Mouse (Mus musculus) neural tube, embryonic 15.5 days (tissue): ENCODE measurements around the gene Mphosph9. TPM values are rescaled to one million over a fixed set of nuclear protein-coding genes. Genes with fewer than 3 reads are reported as not detected.
A peak's percentile ranks its signal among the peaks of the same experiment; 100 is the strongest.
"Not testable (repeated sequence)": the region's sequence is repeated elsewhere in the genome, so short reads cannot be mapped to it uniquely, and the experiment has no call there.

Experiments
- ATAC-seq: fragments of 200-750 bp; cut with Nextera tagmentation; 2 replicates; pipeline ENCODE4 v1.8.0; 2017; ENCODE audit warnings: mild to moderate bottlenecking, moderate TSS enrichment, moderate library complexity; ENCODE audit not compliant: low FRiP score
- H3K27ac ChIP-seq: fragments of 300-500 bp; sonication (generic); replicated peaks from 2 replicates; pipeline ENCODE4 v1.5.1; 2015; ENCODE audit warnings: mild to moderate bottlenecking, inconsistent platforms
- H3K27me3 ChIP-seq: fragments of 300-500 bp; sonication (generic); replicated peaks from 2 replicates; pipeline ENCODE4 v1.6.1; 2015; ENCODE audit warnings: inconsistent platforms
- H3K36me3 ChIP-seq: fragments of 300-500 bp; sonication (generic); 2 replicates; pipeline ENCODE4 v1.6.1; 2015; ENCODE audit warnings: inconsistent platforms
- H3K4me1 ChIP-seq: fragments of 300-500 bp; sonication (generic); 2 replicates; pipeline ENCODE4 v1.6.1; 2015; ENCODE audit warnings: inconsistent platforms
- H3K4me2 ChIP-seq: fragments of 300-500 bp; sonication (generic); 2 replicates; pipeline ENCODE4 v1.6.1; 2015; ENCODE audit warnings: inconsistent platforms, mild to moderate bottlenecking, moderate library complexity
- H3K4me3 ChIP-seq: fragments of 300-500 bp; sonication (generic); replicated peaks from 2 replicates; pipeline ENCODE4 v1.5.1; 2015; ENCODE audit warnings: mild to moderate bottlenecking, inconsistent platforms
- H3K9ac ChIP-seq: fragments of 300-500 bp; sonication (generic); replicated peaks from 2 replicates; pipeline ENCODE4 v1.6.1; 2015; ENCODE audit warnings: mild to moderate bottlenecking, inconsistent platforms
- H3K9me3 ChIP-seq: fragments of 300-500 bp; sonication (generic); replicated peaks from 2 replicates; pipeline ENCODE4 v1.6.1; 2016; ENCODE audit warnings: inconsistent platforms
- WGBS: fragments of 180-500 bp; shearing (Covaris S2); methylation state at CpG from one replicate; pipeline ENCODE4 v1.1.7; 2015; ENCODE audit warnings: mixed read lengths; 5-methylcytosine and 5-hydroxymethylcytosine counted together
- polyA plus RNA-seq: library from polyadenylated mRNA; unstranded; fragments of >200 nt; fragmentation: Nextera tagmentation; extraction: Ambion mirVana; gene quantifications from 2 replicates; pipeline ENCODE4 v1.2.1, GENCODE M21; 2015

Gene Mphosph9
- polyA plus RNA-seq, 1 experiment from 2014 or later: 10.7 TPM

GRCm38 (mm10) chr5:124354574-124355424 lies 27.0 kb upstream of the Mphosph9 start:
- no peaks in the 10 kb centered on the region for H3K9me3 ChIP-seq
- H3K27ac ChIP-seq: peak overlapping the region; percentile 95
- no peaks in the 10 kb centered on the region for H3K27me3 ChIP-seq
- H3K4me3 ChIP-seq: peak overlapping the region; percentile 83
- no peaks in the 10 kb centered on the region for H3K36me3 ChIP-seq
- peak overlapping the region; percentile 86 for H3K9ac ChIP-seq
- ATAC-seq: no peak
- H3K4me2 ChIP-seq: peak overlapping the region; percentile 84
- WGBS: under 1% methylated on average over 32 of the region's 60 CpGs
- H3K4me1 ChIP-seq: peaks cover 44% of the 10 kb centered on the region

GRCm38 (mm10) chr5:124353726-124354547 lies 26.2 kb upstream of the Mphosph9 start:
- under 1% methylated on average over 79 of the region's 132 CpGs for WGBS
- H3K4me1 ChIP-seq: peaks cover 52% of the 10 kb centered on the region
- H3K4me3 ChIP-seq: peak overlapping the region; percentile 83
- peak overlapping the region; percentile 84 for H3K4me2 ChIP-seq
- 0 out of 2 replicates have a peak, but pooled peaks have one; percentile 6 for ATAC-seq
- peaks cover 5% of the 10 kb centered on the region; the same call in 1 of the 2 replicates for H3K36me3 ChIP-seq
- peak overlapping the region; percentile 86 for H3K9ac ChIP-seq
- peak overlapping the region; percentile 95 for H3K27ac ChIP-seq
- no peaks in the 10 kb centered on the region for H3K9me3 ChIP-seq
- H3K27me3 ChIP-seq: no peaks in the 10 kb centered on the region

GRCm38 (mm10) chr5:124353011-124353725 lies 25.4 kb upstream of the Mphosph9 start:
- no peaks in the 10 kb centered on the region for H3K9me3 ChIP-seq
- no peak for ATAC-seq
- peaks cover 54% of the 10 kb centered on the region for H3K4me1 ChIP-seq
- peak overlapping the region; percentile 86 for H3K9ac ChIP-seq
- 0% methylated on average over 32 of the region's 32 CpGs for WGBS
- H3K36me3 ChIP-seq: peaks cover 13% of the 10 kb centered on the region
- peak overlapping the region; percentile 95 for H3K27ac ChIP-seq
- peak overlapping the region; percentile 83 for H3K4me3 ChIP-seq
- no peaks in the 10 kb centered on the region for H3K27me3 ChIP-seq
- peak overlapping the region; percentile 84 for H3K4me2 ChIP-seq

GRCm38 (mm10) chr5:124352141-124352920 lies 24.6 kb upstream of the Mphosph9 start:
- peaks cover 54% of the 10 kb centered on the region for H3K4me1 ChIP-seq
- ATAC-seq: peak; percentile 83
- WGBS: 0% methylated on average over 29 of the region's 30 CpGs
- H3K27me3 ChIP-seq: no peaks in the 10 kb centered on the region
- H3K4me2 ChIP-seq: peak overlapping the region; percentile 84
- peak overlapping the region; percentile 95 for H3K27ac ChIP-seq
- no peaks in the 10 kb centered on the region for H3K9me3 ChIP-seq
- peak overlapping the region; percentile 86 for H3K9ac ChIP-seq
- H3K4me3 ChIP-seq: peak overlapping the region; percentile 83
- H3K36me3 ChIP-seq: peaks cover 16% of the 10 kb centered on the region

- H3K27ac ChIP-seq: peak overlapping the region; percentile 95
- H3K4me3 ChIP-seq: peak overlapping the region; percentile 83
- H3K4me1 ChIP-seq: peaks cover 54% of the 10 kb centered on the region
- H3K9me3 ChIP-seq: no peaks in the 10 kb centered on the region
- peak; percentile 15; the same call in 1 of the 2 replicates for ATAC-seq
- H3K4me2 ChIP-seq: peak overlapping the region; percentile 84
- 23% methylated on average over 3 of the region's 3 CpGs for WGBS
- H3K9ac ChIP-seq: peak overlapping the region; percentile 86
- no peaks in the 10 kb centered on the region for H3K27me3 ChIP-seq
- peaks cover 20% of the 10 kb centered on the region for H3K36me3 ChIP-seq
Measured at GRCm38 (mm10) chr5:124351604-124352003, 23.8 kb upstream of the Mphosph9 start.

GRCm38 (mm10) chr5:124351111-124351560 lies 23.4 kb upstream of the Mphosph9 start:
- Histone ChIP-seq H3K4me1 (peaks cover 54% of the 10 kb centered on the region), H3K27ac (peak overlapping the region; percentile 95), H3K9ac (peak overlapping the region; percentile 86), H3K9me3 (no peaks in the 10 kb centered on the region), H3K4me3 (peak overlapping the region; percentile 83), H3K27me3 (no peaks in the 10 kb centered on the region), H3K4me2 (peak overlapping the region; percentile 84), H3K36me3 (peaks cover 25% of the 10 kb centered on the region)
- WGBS: 3% methylated on average over 7 of the region's 7 CpGs
- peak; percentile 62 for ATAC-seq

- H3K9ac ChIP-seq: peak overlapping the region; percentile 36; the same call in 1 of the 2 replicates
- 62% methylated on average over 2 of the region's 2 CpGs for WGBS
Measured at GRCm38 (mm10) chr5:124350350-124350749, 22.6 kb upstream of the Mphosph9 start.

GRCm38 (mm10) chr5:124349196-124349595 lies 21.4 kb upstream of the Mphosph9 start:
- H3K4me2 ChIP-seq: peak overlapping the region; percentile 84
- peak overlapping the region; percentile 37 for H3K9ac ChIP-seq
- peaks cover 47% of the 10 kb centered on the region for H3K4me1 ChIP-seq
- ATAC-seq: no peak
- H3K9me3 ChIP-seq: no peaks in the 10 kb centered on the region
- no peaks in the 10 kb centered on the region for H3K27me3 ChIP-seq
- peaks cover 34% of the 10 kb centered on the region for H3K36me3 ChIP-seq
- 85% methylated on average over 17 of the region's 17 CpGs for WGBS
- no peak overlapping the region for H3K4me3 ChIP-seq
- peak overlapping the region; percentile 95 for H3K27ac ChIP-seq

More at GRCm38 (mm10) chr5:124350350-124350749, 22.6 kb upstream of the Mphosph9 start:
- peak overlapping the region; percentile 95 for H3K27ac ChIP-seq
- peak overlapping the region; percentile 83 for H3K4me3 ChIP-seq
- H3K4me2 ChIP-seq: peak overlapping the region; percentile 84
- no peaks in the 10 kb centered on the region for H3K27me3 ChIP-seq
- H3K9me3 ChIP-seq: no peaks in the 10 kb centered on the region
- H3K4me1 ChIP-seq: peaks cover 50% of the 10 kb centered on the region
- no peak for ATAC-seq
- peaks cover 27% of the 10 kb centered on the region for H3K36me3 ChIP-seq

- H3K4me3 ChIP-seq: no peak overlapping the region
- 79% methylated on average over 8 of the region's 8 CpGs for WGBS
- no peak overlapping the region for H3K9ac ChIP-seq
- H3K27ac ChIP-seq: no peak overlapping the region
- no peak for ATAC-seq
- H3K36me3 ChIP-seq: peaks cover 18% of the 10 kb centered on the region
- peaks cover 17% of the 10 kb centered on the region for H3K4me1 ChIP-seq
- no peaks in the 10 kb centered on the region for H3K9me3 ChIP-seq
- H3K27me3 ChIP-seq: no peaks in the 10 kb centered on the region
- no peak overlapping the region for H3K4me2 ChIP-seq
Measured at GRCm38 (mm10) chr5:124342897-124343296, 15.1 kb upstream of the Mphosph9 start.

GRCm38 (mm10) chr5:124341753-124342339 lies 14.1 kb upstream of the Mphosph9 start:
- H3K9me3 ChIP-seq, H3K9ac ChIP-seq, H3K27ac ChIP-seq, H3K4me2 ChIP-seq, H3K27me3 ChIP-seq, ATAC-seq, H3K4me3 ChIP-seq: not testable (repeated sequence)
- H3K4me1 ChIP-seq: peaks cover 23% of the 10 kb centered on the region
- WGBS: 70% methylated on average over 6 of the region's 6 CpGs
- peaks cover 16% of the 10 kb centered on the region for H3K36me3 ChIP-seq
